Mouse (Mus musculus) splenic B cell, adult 2 months (primary cell): ENCODE results near the gene Tnfrsf13c.
"Not testable (repeated sequence)": the region's sequence is repeated elsewhere in the genome, so short reads cannot be mapped to it uniquely, and the experiment has no call there.

ENCODE experiments used
- DNase-seq: peaks from one replicate; pipeline ENCODE4 v3.0.0-alpha.2; 2011; ENCODE audit warnings: low read depth, low spot score
- H3K27me3 ChIP-seq: 2 replicates; pipeline ENCODE4 v1.6.1; 2012; ENCODE audit warnings: mild to moderate bottlenecking, low read length, moderate library complexity, mixed read lengths; ENCODE audit not compliant: control insufficient read depth, poor library complexity, insufficient read depth, severe bottlenecking
- H3K36me3 ChIP-seq: 2 replicates; pipeline ENCODE4 v1.6.1; 2012; ENCODE audit warnings: mild to moderate bottlenecking, low read length, moderate library complexity, mixed read lengths; ENCODE audit not compliant: control insufficient read depth, poor library complexity, insufficient read depth, severe bottlenecking

The Tnfrsf13c gene

DNA sequence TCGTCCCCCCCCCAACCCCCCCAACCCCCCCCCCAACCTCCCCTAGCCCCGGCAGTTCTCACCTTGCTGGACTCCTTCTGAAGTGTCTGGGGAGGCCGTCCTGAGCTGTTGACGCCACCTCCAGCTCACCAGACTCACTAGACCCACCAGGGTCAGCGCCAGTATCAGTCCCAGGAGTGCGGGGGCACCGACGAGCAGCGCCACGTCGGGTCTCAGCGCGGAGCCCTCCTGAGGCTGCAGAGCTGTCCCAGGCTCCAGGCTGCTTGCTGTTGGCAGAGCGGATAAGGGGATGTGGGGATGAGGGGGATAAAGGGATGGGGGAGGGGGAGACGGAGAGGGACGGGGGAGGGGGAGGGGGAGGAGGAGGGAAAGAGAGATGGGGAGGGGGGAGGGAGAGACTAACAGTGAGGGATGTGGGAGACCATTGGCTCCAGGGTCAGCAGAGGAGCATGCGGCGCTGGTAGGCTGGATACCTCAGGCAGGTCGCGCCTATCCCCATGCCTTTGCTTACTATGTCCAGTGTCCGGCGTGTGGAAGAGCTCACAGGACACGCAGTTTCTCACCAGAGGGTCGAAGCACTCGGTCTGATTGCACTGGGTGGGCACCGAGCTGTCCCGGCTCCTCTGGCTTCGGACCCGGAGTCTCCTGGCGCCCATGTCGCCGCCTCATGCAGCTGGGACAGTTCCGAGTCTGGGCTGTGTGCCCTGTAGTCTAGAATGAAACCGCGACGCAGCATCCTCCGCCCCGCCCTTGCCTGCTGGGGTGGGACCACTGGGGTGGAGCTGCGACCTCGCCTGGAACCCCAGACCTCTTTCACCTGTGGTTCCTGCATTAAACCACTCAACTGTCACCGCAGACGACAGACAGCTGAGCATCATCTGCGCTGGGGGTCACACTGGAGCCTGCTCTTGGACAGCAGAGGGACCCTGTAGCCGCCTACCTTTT is at the start of gene Tnfrsf13c:
Gene Tnfrsf13c (minus strand): TSS at position 713 of the 945 bp plus-strand sequence.
- peak; percentile 88 for DNase-seq
- Histone ChIP-seq H3K36me3 (peaks cover 7% of the 10 kb centered on the region; the same call in 1 of the 2 replicates), H3K27me3 (no peaks in the 10 kb centered on the region)

DNA sequence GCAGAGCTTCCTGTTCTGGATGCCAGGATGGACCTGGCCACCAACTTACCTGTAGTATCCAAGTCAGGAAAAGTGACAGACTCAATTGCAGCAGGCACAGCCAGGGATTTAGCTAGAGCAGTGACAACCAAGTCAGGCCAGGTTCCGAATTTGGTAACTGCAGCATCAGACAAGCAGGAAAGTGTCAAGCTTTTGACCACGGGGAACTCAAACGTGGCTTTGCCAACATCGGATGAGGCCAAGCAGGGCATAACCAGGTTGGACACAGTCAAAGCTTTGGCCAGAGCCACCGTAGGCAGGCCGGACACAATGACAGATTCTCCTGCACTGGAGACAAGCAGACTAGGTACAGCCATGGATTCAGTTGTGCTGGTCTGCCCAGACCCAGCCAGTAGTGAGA is 48.1 kb upstream of the Tnfrsf13c start:
- no peak for DNase-seq
- Histone ChIP-seq H3K27me3 (no peaks in the 10 kb centered on the region), H3K36me3 (no peaks in the 10 kb centered on the region)

- DNase-seq, result peak; percentile 77
Measured at GRCm38 (mm10) chr15:82271201-82271600, 47.0 kb upstream of the Tnfrsf13c start.

DNA sequence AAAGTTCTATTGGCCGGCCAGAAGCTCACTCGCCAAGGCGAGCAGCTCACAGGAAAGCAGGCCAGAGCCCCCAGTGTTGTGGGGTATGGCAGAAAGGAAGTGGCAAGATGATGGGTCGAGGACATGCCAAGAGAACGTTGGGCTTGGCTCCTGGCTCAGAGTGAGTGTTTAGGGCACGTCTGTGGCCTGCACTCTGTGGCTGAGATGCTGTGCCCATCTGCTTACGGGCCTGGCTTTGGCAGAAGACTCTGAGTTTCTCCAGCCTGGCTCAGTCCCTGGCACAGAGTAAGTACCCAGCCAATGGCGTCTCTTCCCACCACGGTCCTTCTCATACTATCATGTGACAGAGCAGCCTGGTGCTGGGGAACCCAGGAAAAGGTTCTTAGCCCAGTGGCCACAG is 44.6 kb upstream of the Tnfrsf13c start:
- Histone ChIP-seq H3K36me3 (no peaks in the 10 kb centered on the region), H3K27me3 (no peaks in the 10 kb centered on the region)
- DNase-seq, result no peak

More at GRCm38 (mm10) chr15:82271201-82271600, 47.0 kb upstream of the Tnfrsf13c start:
- Histone ChIP-seq H3K27me3 (no peaks in the 10 kb centered on the region), H3K36me3 (no peaks in the 10 kb centered on the region)

DNA sequence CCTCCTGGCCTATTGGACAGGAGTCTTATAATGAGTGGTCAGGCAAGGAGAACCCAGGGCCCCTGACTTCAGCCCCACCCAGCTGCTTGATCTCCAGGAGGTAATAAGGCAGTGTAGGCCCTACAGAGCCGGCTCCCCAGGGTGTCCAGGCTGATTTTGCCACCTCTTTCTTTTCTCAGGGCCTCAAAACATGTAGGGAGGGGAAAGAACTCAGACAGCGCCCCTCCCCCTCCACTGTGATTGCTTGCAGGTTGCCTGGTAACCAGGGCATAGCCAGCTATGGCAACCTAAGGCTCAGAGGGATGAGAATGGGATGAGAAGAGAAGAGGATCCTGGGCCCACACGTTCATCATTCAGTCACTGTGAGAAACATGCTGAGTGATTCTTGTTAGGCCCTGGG is 44.0 kb upstream of the Tnfrsf13c start:
- DNase-seq, result no peak
- Histone ChIP-seq H3K36me3 (no peaks in the 10 kb centered on the region), H3K27me3 (no peaks in the 10 kb centered on the region)

DNA sequence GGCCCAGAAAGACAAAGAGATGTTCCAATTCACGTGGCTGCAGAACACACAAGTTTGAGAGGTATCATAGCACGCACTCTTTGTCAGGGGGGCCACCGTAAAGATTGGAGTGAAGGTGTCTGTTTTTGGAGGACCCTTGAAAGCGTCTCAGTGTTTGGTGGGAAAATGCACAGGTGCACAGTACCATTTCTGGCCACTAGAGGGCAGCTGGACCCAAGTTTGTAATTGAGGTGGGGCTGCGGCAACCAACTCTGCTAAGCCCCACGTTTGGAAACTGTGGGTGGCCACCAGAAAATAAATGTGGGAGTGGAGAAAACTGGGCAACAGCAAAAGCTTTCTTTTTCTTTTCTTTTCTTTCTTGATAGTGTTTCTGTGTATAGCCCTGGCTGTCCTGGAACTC is 42.2 kb upstream of the Tnfrsf13c start:
- peak; percentile 77 for DNase-seq
- Histone ChIP-seq H3K36me3 (no peaks in the 10 kb centered on the region), H3K27me3 (no peaks in the 10 kb centered on the region)

GRCm38 (mm10) chr15:82259510-82259909 is 35.3 kb upstream of the Tnfrsf13c start:
- DNase-seq, result peak; percentile 90
- no peaks in the 10 kb centered on the region for H3K27me3 ChIP-seq
- no peaks in the 10 kb centered on the region for H3K36me3 ChIP-seq

DNA sequence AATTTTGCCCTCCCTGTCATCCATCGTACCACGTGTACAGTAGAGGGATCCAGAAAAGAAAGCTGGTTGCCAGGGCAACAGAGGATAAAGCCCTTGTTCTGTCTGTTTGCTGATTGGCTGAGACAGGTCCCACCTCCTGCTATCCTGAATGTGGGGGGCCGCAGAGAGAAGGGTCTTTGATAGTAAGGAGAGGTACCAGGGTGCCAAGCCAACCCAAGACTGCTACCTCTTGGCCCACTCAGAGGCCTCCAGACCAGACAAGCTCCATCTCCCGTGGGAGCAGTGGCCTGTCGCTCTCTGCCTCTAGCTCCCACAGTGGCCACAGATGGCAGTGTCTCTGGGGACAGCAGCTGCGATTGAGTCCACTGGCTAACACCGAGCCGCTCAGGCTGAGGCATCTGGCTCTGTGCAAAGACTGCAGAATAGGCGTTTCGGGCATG is 31.8 kb upstream of the Tnfrsf13c start:
- Histone ChIP-seq H3K36me3 (no peaks in the 10 kb centered on the region), H3K27me3 (no peaks in the 10 kb centered on the region)
- no peak for DNase-seq

GRCm38 (mm10) chr15:82255248-82255647 is 31.1 kb upstream of the Tnfrsf13c start:
- Histone ChIP-seq H3K27me3 (no peaks in the 10 kb centered on the region), H3K36me3 (no peaks in the 10 kb centered on the region)
- DNase-seq, result peak; percentile 17

DNA sequence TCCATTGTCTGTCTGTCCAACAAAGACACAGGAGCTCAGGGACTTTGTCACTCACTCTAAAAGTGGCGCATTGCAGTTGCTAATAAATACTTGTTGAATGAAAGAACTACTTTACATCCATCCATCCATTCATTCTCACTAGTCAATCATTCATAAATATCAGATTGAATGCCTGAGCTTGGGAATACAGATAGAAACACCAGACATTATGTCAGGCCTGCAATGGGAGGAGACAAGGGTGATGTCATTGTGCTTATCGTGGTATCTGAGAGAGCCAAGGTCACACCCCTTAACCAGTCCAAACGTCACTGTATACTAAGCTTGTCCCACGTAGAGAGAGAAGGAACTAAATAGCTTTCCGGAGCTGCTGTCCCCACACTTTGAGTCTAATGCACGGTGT is 27.9 kb upstream of the Tnfrsf13c start, which contains the start of gene 1500009C09Rik:
Gene 1500009C09Rik (plus strand): TSS at position 301 of the 400 bp plus-strand sequence.
- no peaks in the 10 kb centered on the region for H3K36me3 ChIP-seq
- no peak for DNase-seq
- no peaks in the 10 kb centered on the region for H3K27me3 ChIP-seq

DNA sequence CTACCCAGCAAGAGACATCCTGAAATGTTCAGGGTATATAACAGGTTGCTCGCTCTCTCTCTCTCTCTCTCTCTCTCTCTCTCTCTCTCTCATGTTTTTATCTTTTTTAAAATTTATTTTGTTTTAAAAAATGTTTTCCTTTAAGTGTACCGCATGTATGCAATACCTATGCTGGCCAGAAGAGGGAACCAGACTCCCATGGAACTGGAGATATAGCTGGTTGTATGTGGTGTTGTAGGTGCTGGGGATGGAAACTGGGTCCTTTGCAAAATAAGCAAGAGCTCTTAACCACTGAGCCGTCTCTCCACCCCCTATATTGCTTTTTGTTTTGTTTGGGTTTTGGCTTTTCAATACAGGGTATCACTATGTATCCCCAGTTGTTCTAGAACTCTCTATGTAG is 27.4 kb upstream of the Tnfrsf13c start:
- DNase-seq, result peak; percentile 42
- Histone ChIP-seq H3K36me3 (no peaks in the 10 kb centered on the region), H3K27me3 (no peaks in the 10 kb centered on the region)

- H3K36me3 ChIP-seq, result no peaks in the 10 kb centered on the region
- DNase-seq, result no peak
- no peaks in the 10 kb centered on the region for H3K27me3 ChIP-seq
Measured at GRCm38 (mm10) chr15:82247131-82247776, 23.1 kb upstream of the Tnfrsf13c start.

- not testable (repeated sequence) for H3K36me3 ChIP-seq, DNase-seq, H3K27me3 ChIP-seq
Measured at GRCm38 (mm10) chr15:82244805-82245161, 20.6 kb upstream of the Tnfrsf13c start.

GRCm38 (mm10) chr15:82244115-82244804 is 20.1 kb upstream of the Tnfrsf13c start, which contains the start of gene Cenpm:
Gene Cenpm (minus strand): TSS chr15:82244748.
- Histone ChIP-seq H3K36me3 (no peaks in the 10 kb centered on the region), H3K27me3 (no peaks in the 10 kb centered on the region)
- peak; percentile 91 for DNase-seq
